Mouse (Mus musculus) thymus, adult 18-20 months (tissue): ENCODE results near the gene Nup107.
"Not testable (repeated sequence)": the region's sequence is repeated elsewhere in the genome, so short reads cannot be mapped to it uniquely, and the experiment has no call there.

ENCODE experiments used
- DNase-seq, 2 experiments: peaks; one replicate each; pipeline ENCODE4 v3.0.0; 2022; ENCODE audit warnings: mixed read lengths in 2 of 2

Nup107 gene

DNA sequence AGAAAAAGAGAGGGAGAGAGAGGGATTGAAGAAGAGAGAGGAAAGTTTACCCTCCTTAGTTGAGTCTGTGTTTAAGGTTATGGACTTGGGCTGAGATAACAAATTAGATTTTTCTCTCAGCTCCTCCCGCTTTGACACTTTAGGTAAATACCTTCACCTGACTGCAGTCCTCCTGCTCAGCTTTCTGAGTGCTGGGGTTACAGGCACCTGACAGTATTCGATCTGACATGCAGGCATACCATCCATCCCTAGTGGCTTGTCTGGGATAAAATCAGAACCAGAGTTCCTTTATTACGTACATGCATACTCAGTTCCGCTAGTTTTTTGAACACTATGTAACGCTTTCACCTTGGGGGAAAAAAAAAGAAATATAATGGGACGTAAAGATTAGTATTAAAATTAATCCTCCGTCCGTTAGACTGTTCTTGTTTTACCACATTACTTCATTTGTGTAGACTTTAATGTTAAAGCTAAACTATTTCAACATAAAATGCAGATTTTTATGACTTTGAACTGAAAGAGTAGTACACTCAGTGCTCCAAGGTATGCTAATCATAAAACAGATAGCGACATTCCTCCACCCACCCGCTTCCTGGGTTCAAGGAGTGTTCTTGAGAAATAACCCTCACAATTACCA is 43.3 kb downstream of the Nup107 start:
- no peak for DNase-seq

DNA sequence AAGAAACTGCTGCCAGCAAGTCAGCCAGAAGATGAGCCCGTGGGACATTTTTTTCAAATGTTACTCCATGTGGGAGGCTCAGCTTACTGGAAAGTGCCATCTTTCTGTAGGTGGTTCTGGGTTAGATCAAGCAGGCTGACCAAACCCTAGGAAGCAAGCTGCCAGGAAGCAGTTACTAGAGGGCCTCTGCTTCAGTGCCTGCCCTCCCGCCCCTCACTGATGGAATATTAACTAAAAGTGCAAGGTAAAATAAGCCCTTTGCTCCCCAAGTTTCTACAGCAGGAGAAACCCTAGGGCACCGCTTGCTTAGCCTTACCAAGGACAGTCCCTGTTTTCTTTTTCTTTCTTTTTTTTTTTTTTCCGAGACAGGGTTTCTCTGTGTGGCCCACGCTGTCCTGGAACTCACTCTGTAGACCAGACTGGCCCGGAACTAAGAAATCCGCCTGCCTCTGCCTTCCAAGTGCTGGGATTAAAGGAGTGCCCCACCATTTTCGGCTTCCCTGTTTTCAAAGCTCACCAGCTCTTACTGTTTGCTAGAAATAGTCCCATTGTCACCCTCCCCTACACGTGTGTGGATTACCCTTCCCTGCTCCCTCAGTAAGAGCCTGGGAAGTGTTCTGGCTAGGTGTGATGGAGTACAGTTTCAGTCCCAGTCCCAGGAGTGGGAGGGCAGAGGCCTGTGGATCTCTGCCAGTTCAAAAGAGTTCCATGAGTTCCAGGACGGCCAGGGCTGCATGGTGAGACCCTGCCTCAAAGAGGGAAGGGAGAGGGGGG is 44.0 kb downstream of the Nup107 start:
- no peak for DNase-seq

DNA sequence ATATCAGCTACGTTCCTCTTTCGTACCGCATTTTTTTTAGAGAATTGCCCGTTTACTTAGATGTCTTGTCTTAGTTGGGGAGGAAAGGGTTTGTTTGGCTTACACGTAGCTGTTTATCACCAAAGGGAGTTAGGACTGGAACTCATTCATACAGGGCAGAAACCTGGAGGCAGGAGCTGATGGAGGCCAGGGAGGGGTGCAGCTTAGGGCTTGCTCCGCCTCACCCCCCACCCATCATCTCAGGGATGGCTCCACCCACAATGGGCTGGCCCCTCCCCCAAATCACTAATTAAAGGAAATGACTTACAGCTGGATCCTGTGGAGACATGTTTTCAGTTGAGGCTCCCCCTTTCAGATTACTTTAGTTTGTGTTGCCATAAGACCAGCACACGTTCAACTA is 44.8 kb downstream of the Nup107 start:
- DNase-seq, result no peak

DNA sequence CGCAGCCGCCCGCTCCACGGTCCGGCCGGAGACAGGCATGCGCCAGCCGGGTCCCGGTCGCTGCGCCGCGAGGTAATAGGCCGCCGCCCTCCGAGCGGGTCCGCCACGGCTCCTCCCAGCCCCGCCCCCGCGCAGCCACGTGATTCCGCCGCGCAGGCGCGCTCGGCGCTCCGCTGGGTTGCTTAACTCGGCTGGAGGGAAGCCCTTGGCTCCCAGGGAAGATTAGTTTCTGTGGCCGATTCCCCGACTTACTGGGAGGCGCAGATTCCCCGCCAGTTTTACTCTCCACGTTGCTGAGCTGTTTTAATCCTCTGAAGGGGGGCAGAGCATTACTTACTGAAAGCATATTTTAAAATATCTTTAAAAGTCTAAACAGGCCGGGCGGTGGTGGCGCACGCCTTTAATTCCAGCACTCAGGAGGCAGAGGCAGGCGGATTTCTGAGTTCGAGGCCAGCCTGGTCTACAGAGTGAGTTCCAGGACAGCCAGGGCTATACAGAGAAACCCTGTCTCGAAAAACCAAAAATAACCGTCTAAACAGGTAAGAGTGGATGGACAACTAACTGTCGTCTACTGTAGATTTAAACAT is 46.1 kb downstream of the Nup107 start, which contains the start of gene Slc35e3:
Gene Slc35e3, minus strand, starts transcription at position 69 of the 587 bp plus-strand sequence.
- peak; percentile 90 for DNase-seq

DNA sequence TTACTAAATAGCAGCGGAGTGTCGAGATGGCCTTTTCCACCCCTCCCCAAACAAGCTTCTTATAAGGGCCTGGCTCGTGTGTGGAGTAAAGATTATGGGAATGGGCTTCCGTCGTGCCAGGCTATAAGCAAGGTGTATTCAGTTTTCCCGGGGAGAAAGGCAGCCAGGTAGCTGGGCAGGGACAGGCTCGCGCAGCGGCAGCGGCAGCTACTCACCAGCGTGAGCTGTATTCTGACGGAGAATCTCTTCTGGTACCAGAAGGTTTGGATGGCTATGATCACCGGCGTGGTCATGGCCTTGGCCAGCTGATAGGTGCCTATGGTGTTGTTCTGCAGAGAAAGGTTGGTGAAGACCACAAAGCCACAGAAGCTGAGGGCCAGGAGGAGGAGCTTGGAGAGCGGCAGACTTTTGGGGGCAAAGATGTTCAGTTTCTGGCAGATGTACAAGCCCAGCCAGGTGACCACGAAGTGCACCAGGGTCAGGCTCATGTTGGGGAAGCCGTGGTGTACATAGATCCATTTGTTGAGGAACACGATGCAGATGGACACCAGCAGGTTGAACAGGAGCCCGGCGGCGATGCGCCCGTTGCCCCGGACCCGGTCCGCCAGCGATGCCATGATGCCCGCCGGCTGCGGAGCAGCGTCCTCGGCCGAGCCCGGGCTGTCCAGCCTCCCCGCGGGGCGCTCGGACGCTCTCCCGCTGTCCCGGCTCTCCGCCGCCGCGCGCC is 46.8 kb downstream of the Nup107 start:
- DNase-seq, result not testable (repeated sequence)

GRCm38 (mm10) chr10:117743917-117744316 is 48.6 kb downstream of the Nup107 start:
- no peak for DNase-seq

GRCm38 (mm10) chr10:117743182-117743581 is 49.3 kb downstream of the Nup107 start:
- DNase-seq, result no peak

GRCm38 (mm10) chr10:117742618-117743017 is 49.9 kb downstream of the Nup107 start:
- no peak for DNase-seq

DNA sequence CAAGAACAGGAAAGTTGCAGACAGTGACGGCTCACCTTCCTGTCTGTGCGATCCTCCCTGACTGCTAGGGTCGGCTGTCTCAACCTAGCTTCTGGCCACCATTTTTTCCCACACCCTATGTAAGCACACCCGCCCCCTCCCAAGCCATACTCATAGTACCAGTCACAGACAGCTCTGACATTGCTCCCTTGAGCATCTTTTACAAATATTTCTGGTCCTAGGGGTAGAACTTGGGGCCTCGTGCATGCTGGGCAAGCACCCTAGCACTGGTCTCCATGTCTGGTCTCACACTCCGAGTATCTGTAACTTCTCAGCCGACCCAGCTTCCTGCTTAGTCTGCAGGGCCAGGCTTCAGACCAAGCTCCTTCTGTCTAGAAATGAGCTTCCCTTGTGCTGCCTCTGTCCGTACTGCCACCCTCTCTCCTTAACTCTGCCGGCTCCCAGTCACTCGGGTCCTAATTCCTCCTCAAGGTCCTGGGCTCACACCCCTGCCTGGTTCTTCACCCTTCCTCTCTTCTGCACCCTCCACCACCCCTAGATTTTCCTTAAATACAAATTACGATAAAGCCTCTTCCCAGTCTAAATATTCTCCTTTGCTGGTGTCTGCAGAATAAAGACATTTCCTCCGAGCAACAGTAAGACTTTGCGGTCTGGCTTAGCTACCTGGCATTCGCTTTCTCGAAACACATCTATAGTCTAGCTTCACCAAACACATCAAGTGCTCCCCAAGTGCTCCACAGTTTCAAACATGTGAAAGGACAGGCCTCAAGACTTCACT is 50.6 kb downstream of the Nup107 start:
- no peak for DNase-seq

DNA sequence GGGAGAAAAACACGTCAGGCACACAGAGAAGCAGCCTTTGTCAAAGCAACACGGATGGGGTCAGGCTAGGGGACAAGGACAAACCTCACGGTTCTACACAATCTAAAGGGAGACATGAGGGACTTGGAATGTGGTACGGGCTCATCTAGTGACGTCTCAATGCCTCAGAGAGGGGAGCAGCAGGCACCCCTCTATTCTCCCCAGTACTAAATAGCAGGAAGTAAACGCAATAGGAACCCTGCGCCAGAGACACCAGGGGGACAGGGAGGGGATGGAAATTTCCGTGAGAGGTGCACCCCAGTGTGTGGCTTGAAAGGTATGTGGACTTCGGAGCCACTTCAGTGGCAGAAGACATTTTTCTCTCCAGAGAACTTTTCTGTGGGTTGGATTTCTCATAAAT is 51.6 kb downstream of the Nup107 start:
- DNase-seq, result no peak

DNA sequence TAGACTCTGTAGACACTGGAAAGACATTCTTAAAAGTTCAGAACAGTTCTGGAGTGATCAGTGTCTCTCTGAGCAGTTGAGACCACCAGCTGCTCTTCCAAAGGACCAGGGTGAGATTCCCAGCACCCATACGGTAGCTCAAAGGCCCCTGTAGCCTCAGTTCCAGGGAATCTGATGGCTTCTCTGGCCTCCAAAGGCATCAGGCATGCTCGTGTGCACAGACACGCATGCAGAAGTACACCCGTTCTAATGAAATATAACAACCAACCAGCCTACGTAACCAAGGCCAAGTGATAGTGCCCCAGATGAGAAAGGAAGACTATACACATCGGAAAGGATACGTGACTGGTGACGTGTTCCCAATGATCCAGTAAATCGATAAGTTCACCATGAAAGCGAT is 52.3 kb downstream of the Nup107 start:
- DNase-seq, result no peak

GRCm38 (mm10) chr10:117739648-117739948 is 52.9 kb downstream of the Nup107 start:
- no peak for DNase-seq

- no peak for DNase-seq
These were observed 53.4 kb downstream of the Nup107 start for GRCm38 (mm10) chr10:117738928-117739647.

GRCm38 (mm10) chr10:117738140-117738921 is 54.2 kb downstream of the Nup107 start:
- DNase-seq, result no peak

- DNase-seq, result not testable (repeated sequence)
These were observed 55.0 kb downstream of the Nup107 start for GRCm38 (mm10) chr10:117737498-117737897.

GRCm38 (mm10) chr10:117737075-117737474 is 55.4 kb downstream of the Nup107 start:
- DNase-seq, result no peak

DNA sequence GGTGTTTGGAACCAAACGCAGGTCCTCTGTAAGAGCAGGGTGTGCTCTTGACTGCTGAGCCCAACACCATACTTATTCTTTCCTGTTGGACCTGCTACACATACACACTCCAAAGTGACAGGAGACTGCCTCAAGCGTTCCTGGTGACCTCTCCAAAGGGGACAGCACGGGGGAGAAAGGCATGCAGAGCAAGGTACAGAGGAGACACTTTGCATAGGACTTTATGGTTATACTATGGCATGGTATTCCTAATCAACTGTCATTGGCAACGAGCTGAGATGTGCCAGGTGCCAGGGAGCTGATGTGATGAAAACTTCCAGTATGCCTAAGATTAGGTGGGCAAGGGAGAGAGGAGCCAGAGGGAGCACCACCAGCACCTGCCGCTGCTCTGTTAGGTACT is 55.9 kb downstream of the Nup107 start:
- DNase-seq, result no peak

GRCm38 (mm10) chr10:117735396-117735795 is 57.1 kb downstream of the Nup107 start:
- DNase-seq, result not testable (repeated sequence)

GRCm38 (mm10) chr10:117734104-117734852 is 58.2 kb downstream of the Nup107 start:
- not testable (repeated sequence) for DNase-seq

DNA sequence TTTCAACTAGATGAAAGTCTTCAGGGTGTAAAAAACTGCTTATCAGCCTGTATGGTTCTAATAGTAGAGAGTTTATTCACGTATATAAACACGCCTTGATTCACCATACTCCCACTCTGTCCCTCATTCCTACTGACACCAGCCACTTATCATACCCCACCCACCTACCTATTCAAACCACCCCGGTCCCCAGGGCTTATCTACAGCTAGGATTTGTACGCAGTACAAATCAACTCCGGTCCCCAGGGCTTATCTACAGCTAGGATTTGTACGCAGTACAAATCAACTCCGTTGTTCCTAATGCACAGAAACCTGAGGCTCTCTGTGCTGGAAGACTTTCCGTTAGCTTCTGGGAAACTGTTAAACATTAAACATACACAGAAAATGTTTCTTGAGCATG is 58.9 kb downstream of the Nup107 start:
- not testable (repeated sequence) for DNase-seq
